Mouse (Mus musculus): ENCODE data around the gene Cacna1g. TPM values are rescaled to one million over a fixed set of nuclear protein-coding genes. Genes with fewer than 3 reads are reported as not detected.

The Cacna1g gene
- 0.77 and 2.2 TPM in 2 replicates for polyA plus RNA-seq (2012; rRNA removed)

DNA sequence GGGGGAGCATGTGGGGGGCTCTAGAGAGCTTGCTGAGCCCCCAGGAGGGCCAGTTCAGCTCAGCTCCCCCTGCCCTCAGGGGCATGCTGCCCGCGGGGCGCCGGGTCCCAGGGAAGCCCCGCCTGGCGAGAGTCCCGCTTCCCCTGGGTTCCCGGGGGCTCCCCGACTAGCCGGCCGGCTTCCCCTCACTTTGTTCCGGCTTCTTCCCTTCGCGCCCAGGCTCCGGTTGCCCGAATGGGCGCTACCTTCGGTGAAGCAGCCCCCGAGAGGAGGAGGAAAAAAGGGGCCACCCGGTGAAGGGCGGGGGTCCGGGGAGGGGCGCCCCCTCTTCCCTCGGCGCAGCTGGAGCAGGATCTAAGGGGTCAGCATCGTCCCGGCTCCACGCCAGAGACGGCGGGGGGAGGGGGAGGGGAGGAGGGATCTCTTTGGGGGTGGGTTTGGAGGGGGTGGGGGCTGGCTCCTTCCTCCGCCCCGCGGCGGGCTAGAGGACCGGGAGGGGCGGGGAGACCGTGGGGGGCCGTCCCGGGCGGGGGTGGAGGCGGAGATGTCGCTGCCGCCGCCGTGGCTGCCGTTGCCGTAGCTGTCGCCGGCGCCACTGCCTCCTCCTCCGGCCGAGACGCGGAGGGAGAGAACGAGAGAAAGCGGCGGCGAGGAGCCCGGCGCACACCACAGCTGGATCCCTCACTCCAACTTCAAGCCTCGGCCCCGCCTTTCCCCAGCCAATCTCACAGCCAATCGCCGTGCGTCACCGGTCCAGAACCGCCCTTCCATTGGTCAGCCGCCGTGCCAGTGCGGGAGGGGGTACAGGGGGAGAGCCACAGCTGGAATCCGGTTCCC is at the start of gene Cacna1g:
Cacna1g (minus strand) TSS at position 492 of the 837 bp plus-strand sequence.

DNA sequence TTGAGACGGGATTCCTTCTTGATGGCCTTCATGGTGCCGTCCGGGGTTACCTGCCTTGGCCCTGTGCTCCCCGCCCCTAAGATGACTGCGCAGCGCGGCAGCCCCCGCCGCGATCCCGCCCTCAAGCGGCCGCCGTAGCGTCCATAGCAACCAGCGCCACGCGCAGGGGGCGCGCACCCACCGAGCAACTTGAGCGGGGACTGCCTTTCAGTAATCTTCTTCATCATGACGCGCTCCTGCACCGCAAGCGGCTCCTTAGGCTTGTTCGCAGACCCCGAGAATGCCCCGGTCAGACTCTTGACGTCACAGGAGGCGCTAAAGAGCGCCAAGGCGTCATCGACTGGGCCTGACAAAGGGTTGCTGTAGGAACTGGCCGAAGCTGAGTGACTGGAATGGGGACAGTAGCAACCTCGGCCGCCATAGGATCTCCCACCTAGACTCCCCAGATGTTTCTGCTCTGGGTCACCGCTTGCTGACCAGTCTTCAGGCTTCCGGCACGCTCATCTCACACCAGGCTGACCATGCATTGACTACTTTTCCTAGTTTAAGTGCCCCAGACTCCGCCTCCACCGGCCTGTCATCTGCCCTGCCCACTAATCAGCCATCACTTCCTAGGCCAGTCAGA is 47.3 kb upstream of the Cacna1g start, which contains the start of gene Mycbpap:
Mycbpap (minus strand) TSS at position 524 of the 625 bp plus-strand sequence.

DNA sequence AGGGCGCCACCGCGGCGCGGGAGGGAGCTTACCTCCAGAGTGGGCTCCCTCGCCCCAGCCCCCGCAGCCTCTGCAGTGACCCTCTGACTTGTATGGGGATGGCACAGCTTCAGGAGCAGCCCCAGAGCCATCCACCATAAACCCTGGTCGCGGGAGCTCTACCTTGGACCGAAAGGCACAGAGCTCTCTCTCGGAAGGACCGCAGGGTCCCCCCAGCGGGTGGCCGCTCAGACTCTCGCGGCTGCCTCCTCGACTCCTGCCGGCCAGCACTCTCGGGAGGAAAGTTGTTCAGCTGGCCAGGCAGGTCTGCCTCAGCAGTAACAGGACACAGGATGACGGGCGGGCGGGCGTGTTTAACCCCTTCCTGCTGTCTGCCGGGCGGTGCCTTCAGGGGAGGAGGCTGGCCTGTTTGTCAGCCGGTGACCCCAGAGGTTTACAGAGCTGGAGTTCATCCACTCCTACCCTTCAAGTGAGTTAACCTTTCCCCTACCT is 25.7 kb upstream of the Cacna1g start, which contains the start of gene Epn3:
Epn3 (minus strand) TSS at position 314 of the 492 bp plus-strand sequence.

DNA sequence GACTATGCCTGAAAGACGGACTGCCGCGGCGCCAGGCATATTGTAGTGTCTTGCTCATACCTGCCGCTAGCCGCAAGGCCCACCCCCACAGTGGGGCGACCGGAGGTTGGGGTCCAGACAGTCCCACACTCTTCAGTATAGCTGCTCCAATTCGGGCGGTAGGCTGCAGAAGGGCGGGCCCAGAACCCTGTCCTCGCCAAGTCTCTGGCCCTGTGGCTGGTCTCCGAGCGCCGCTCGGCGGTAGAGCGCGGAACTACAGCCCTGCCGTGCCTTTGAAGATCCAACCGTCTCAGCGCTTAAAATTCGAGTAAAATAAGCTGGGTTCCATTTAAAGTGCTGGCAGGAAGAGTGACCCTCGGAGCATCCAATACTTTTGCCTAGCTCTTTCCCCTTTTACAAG is 12.0 kb upstream of the Cacna1g start, which contains the start of gene Spata20:
Spata20 (minus strand) TSS at position 179 of the 400 bp plus-strand sequence.

DNA sequence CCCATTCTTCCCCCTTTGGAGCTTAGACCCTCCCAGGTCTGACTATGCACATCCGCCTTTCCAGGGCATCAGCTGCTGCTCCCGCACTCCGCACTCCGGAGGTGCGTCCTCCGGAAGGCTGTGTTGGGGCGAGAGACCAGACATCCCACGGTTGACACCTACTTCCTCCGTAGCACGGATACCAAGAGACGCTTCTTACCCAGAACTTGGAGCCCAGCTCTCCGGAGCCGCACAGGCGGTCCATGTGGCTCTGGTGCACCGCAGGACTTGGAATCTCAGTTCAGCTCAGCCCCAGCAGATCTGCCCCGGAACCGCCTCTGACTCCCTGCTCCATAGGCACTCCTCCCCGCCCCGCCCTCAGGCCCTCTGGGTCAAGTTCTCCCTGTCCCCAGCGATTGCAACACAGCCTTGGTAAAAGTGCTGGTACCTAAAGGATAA is 81.3 kb downstream of the Cacna1g start, which contains the start of gene Abcc3:
Abcc3 (minus strand) TSS at position 326 of the 438 bp plus-strand sequence.

Other genes with a start within 250 kb of the Cacna1g start
- 0.13 and 0.15 TPM in 2 replicates for gene Wfikkn2, start 228.2 kb downstream of the Cacna1g start, polyA plus RNA-seq (2012; rRNA removed)
- 0.16 TPM in 1 of 2 replicates, not detected in the other for gene Gm21885, start 192.3 kb downstream of the Cacna1g start, polyA plus RNA-seq (2012; rRNA removed)
- gene Luc7l3, start 152.2 kb downstream of the Cacna1g start, polyA plus RNA-seq (2012; rRNA removed): 31.9 and 40.2 TPM in 2 replicates
- 17.1 and 18.6 TPM in 2 replicates for gene Ankrd40, start 146.2 kb downstream of the Cacna1g start, polyA plus RNA-seq (2012; rRNA removed)
- gene Abcc3, start 81.2 kb downstream of the Cacna1g start, polyA plus RNA-seq (2012; rRNA removed): 5.2 and 6.1 TPM in 2 replicates
- not detected in 2 replicates for gene Spata20, start 12.0 kb upstream of the Cacna1g start, polyA plus RNA-seq (2012; rRNA removed)
- 0.07 and 0.10 TPM in 2 replicates for gene Epn3, start 25.8 kb upstream of the Cacna1g start, polyA plus RNA-seq (2012; rRNA removed)
- 0.21 and 0.26 TPM in 2 replicates for gene Mycbpap, start 47.5 kb upstream of the Cacna1g start, polyA plus RNA-seq (2012; rRNA removed)
- gene Rsad1, start 75.1 kb upstream of the Cacna1g start, polyA plus RNA-seq (2012; rRNA removed): 1.5 and 2.1 TPM in 2 replicates
- gene Chad, start 90.8 kb upstream of the Cacna1g start, polyA plus RNA-seq (2012; rRNA removed): 0.01 and 0.02 TPM in 2 replicates
- gene Acsf2, start 127.7 kb upstream of the Cacna1g start, polyA plus RNA-seq (2012; rRNA removed): 8.3 and 8.5 TPM in 2 replicates
- gene Lrrc59, start 155.6 kb upstream of the Cacna1g start, polyA plus RNA-seq (2012; rRNA removed): 39.4 and 42.3 TPM in 2 replicates
- gene Mrpl27, start 179.6 kb upstream of the Cacna1g start, polyA plus RNA-seq (2012; rRNA removed): 56.6 and 60.5 TPM in 2 replicates
- 6.0 and 6.5 TPM in 2 replicates for gene Eme1, start 179.8 kb upstream of the Cacna1g start, polyA plus RNA-seq (2012; rRNA removed)
- gene Xylt2, start 203.3 kb upstream of the Cacna1g start, polyA plus RNA-seq (2012; rRNA removed): 3.7 and 4.1 TPM in 2 replicates
- gene Gm11541, start 230.3 kb upstream of the Cacna1g start, polyA plus RNA-seq (2012; rRNA removed): not detected in 2 replicates